Mouse (Mus musculus): ENCODE results near the gene Slc25a4. TPM values are rescaled to one million over a fixed set of nuclear protein-coding genes. Genes with fewer than 3 reads are reported as not detected.

Gene Slc25a4
- polyA plus RNA-seq, 1 experiment from 2014 or later, result 461 TPM

- Histone ChIP-seq H3K4me2 (ENCODE audit: low read depth, low read length) (no peak overlapping the region), H3K4me3 (replicated peaks; ENCODE audit: low read length) (no peak overlapping the region), H3K27ac (ENCODE audit: low read length) (no peak overlapping the region), H3K9me3 (replicated peaks; ENCODE audit: control insufficient read depth, low read length) (no peaks in the 10 kb centered on the region), H3K4me1 (ENCODE audit: control insufficient read depth, insufficient read depth, low read length) (no peaks in the 10 kb centered on the region), H3K9ac (ENCODE audit: low read length) (no peak overlapping the region), H3K27me3 (ENCODE audit: control insufficient read depth, insufficient read depth, low read length) (no peaks in the 10 kb centered on the region), H3K36me3 (ENCODE audit: control insufficient read depth, insufficient read depth, low read length) (0 out of 2 replicates have a peak, but pooled peaks cover 8% of the 10 kb centered on the region)
- ATAC-seq (ENCODE audit: insufficient read depth, low FRiP score), result no peak
- WGBS, result 84% methylated on average over 8 of the region's 8 CpGs
These were observed 18.0 kb downstream of the Slc25a4 start for GRCm38 (mm10) chr8:46193100-46193499.

DNA sequence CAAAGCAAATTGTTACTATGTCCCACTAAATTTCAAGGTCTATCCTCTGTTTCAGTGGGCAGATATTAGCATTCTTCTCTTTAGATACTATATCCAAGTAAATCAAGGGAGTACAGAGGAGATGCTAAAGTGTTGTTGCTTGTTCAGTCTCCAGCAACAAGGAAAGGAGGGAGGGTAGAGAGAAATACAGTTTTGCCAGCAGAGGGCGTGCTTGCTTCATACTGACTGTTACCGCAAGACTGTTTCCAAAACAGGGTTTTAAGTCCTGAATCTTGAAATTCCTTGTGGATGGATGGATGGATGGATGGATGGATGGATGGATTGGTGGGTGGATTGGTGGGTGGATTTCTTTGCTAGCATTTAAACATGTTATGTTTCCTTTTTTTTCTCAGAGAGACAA lies 25.7 kb downstream of the Slc25a4 start:
- no peak overlapping the region for H3K27ac ChIP-seq (ENCODE audit: low read length)
- H3K27me3 ChIP-seq (ENCODE audit: control insufficient read depth, insufficient read depth, low read length), result no peaks in the 10 kb centered on the region
- no peaks in the 10 kb centered on the region for H3K4me1 ChIP-seq (ENCODE audit: control insufficient read depth, insufficient read depth, low read length)
- no peaks in the 10 kb centered on the region for H3K9me3 ChIP-seq (replicated peaks; ENCODE audit: control insufficient read depth, low read length)
- H3K4me3 ChIP-seq (replicated peaks; ENCODE audit: low read length), result no peak overlapping the region
- ATAC-seq (ENCODE audit: insufficient read depth, low FRiP score), result no peak
- H3K36me3 ChIP-seq (ENCODE audit: control insufficient read depth, insufficient read depth, low read length), result 0 out of 2 replicates have a peak, but pooled peaks cover 4% of the 10 kb centered on the region
- 7% methylated on average over 2 of the region's 2 CpGs for WGBS
- no peak overlapping the region for H3K9ac ChIP-seq (ENCODE audit: low read length)
- no peak overlapping the region for H3K4me2 ChIP-seq (ENCODE audit: low read depth, low read length)

- ATAC-seq (ENCODE audit: insufficient read depth, low FRiP score), result no peak
- no peak overlapping the region for H3K4me2 ChIP-seq (ENCODE audit: low read depth, low read length)
- H3K36me3 ChIP-seq (ENCODE audit: control insufficient read depth, insufficient read depth, low read length), result 0 out of 2 replicates have a peak, but pooled peaks cover 4% of the 10 kb centered on the region
- no peaks in the 10 kb centered on the region for H3K4me1 ChIP-seq (ENCODE audit: control insufficient read depth, insufficient read depth, low read length)
- no peaks in the 10 kb centered on the region for H3K9me3 ChIP-seq (replicated peaks; ENCODE audit: control insufficient read depth, low read length)
- WGBS, result 90% methylated on average over 7 of the region's 7 CpGs
- H3K27ac ChIP-seq (ENCODE audit: low read length), result no peak overlapping the region
- H3K4me3 ChIP-seq (replicated peaks; ENCODE audit: low read length), result no peak overlapping the region
- no peak overlapping the region for H3K9ac ChIP-seq (ENCODE audit: low read length)
- no peaks in the 10 kb centered on the region for H3K27me3 ChIP-seq (ENCODE audit: control insufficient read depth, insufficient read depth, low read length)
These were observed 30.9 kb downstream of the Slc25a4 start for GRCm38 (mm10) chr8:46180136-46180535.

GRCm38 (mm10) chr8:46173651-46174050 lies 37.4 kb downstream of the Slc25a4 start:
- Histone ChIP-seq H3K27me3 (ENCODE audit: control insufficient read depth, insufficient read depth, low read length) (no peaks in the 10 kb centered on the region), H3K9me3 (replicated peaks; ENCODE audit: control insufficient read depth, low read length) (no peaks in the 10 kb centered on the region), H3K4me2 (ENCODE audit: low read depth, low read length) (no peak overlapping the region), H3K36me3 (ENCODE audit: control insufficient read depth, insufficient read depth, low read length) (no peaks in the 10 kb centered on the region), H3K4me1 (ENCODE audit: control insufficient read depth, insufficient read depth, low read length) (no peaks in the 10 kb centered on the region), H3K27ac (ENCODE audit: low read length) (no peak overlapping the region), H3K9ac (ENCODE audit: low read length) (no peak overlapping the region), H3K4me3 (replicated peaks; ENCODE audit: low read length) (no peak overlapping the region)
- WGBS, result 67% methylated on average over 2 of the region's 2 CpGs
- ATAC-seq (ENCODE audit: insufficient read depth, low FRiP score), result no peak

GRCm38 (mm10) chr8:46163870-46164190 lies 47.3 kb downstream of the Slc25a4 start:
- 0% methylated on average over 23 of the region's 25 CpGs for WGBS
- H3K27ac ChIP-seq (ENCODE audit: low read length), result peak overlapping the region; percentile 63
- no peaks in the 10 kb centered on the region for H3K9me3 ChIP-seq (replicated peaks; ENCODE audit: control insufficient read depth, low read length)
- peak overlapping the region; percentile 71 for H3K4me2 ChIP-seq (ENCODE audit: low read depth, low read length)
- H3K9ac ChIP-seq (ENCODE audit: low read length), result peak overlapping the region; percentile 87
- H3K4me1 ChIP-seq (ENCODE audit: control insufficient read depth, insufficient read depth, low read length), result peaks cover 16% of the 10 kb centered on the region
- ATAC-seq (ENCODE audit: insufficient read depth, low FRiP score), result no peak
- H3K27me3 ChIP-seq (ENCODE audit: control insufficient read depth, insufficient read depth, low read length), result no peaks in the 10 kb centered on the region
- H3K4me3 ChIP-seq (replicated peaks; ENCODE audit: low read length), result peak overlapping the region; percentile 67
- H3K36me3 ChIP-seq (ENCODE audit: control insufficient read depth, insufficient read depth, low read length), result no peaks in the 10 kb centered on the region

- 1% methylated on average over 75 of the region's 77 CpGs for WGBS
- ATAC-seq (ENCODE audit: insufficient read depth, low FRiP score), result peak; percentile 99
- no peaks in the 10 kb centered on the region for H3K36me3 ChIP-seq (ENCODE audit: control insufficient read depth, insufficient read depth, low read length)
These were observed 47.9 kb downstream of the Slc25a4 start for GRCm38 (mm10) chr8:46162953-46163869.

More at GRCm38 (mm10) chr8:46162953-46163869, 47.9 kb downstream of the Slc25a4 start:
- Histone ChIP-seq H3K27ac (ENCODE audit: low read length) (peak overlapping the region; percentile 84), H3K27me3 (ENCODE audit: control insufficient read depth, insufficient read depth, low read length) (no peaks in the 10 kb centered on the region), H3K4me1 (ENCODE audit: control insufficient read depth, insufficient read depth, low read length) (peaks cover 16% of the 10 kb centered on the region), H3K4me3 (replicated peaks; ENCODE audit: low read length) (peak overlapping the region; percentile 67), H3K9me3 (replicated peaks; ENCODE audit: control insufficient read depth, low read length) (no peaks in the 10 kb centered on the region), H3K4me2 (ENCODE audit: low read depth, low read length) (peak overlapping the region; percentile 81), H3K9ac (ENCODE audit: low read length) (peak overlapping the region; percentile 87)

Small RNAs within 50 kb of the gene (microRNA-seq; reads per million reads assigned to microRNA genes)
- gene Gm23812, result not detected

Other genes with a start within 250 kb of the Slc25a4 start
- 4.1 and 4.2 TPM in 2 replicates for gene 1700029J07Rik, start 236.0 kb downstream of the Slc25a4 start, polyA plus RNA-seq (2015; fragmentation: Nextera tagmentation; extraction: Ambion mirVana)
- 91.4 and 93.6 TPM in 2 replicates for gene Ufsp2, start 235.8 kb downstream of the Slc25a4 start, polyA plus RNA-seq (2015; fragmentation: Nextera tagmentation; extraction: Ambion mirVana)
- gene Lrp2bp, start 212.0 kb downstream of the Slc25a4 start, polyA plus RNA-seq (2015; fragmentation: Nextera tagmentation; extraction: Ambion mirVana), result 0.37 and 0.71 TPM in 2 replicates
- 27.1 and 41.3 TPM in 2 replicates for gene Ankrd37, start 205.6 kb downstream of the Slc25a4 start, polyA plus RNA-seq (2015; fragmentation: Nextera tagmentation; extraction: Ambion mirVana)
- gene Cfap97, start 59.5 kb downstream of the Slc25a4 start, polyA plus RNA-seq (2015; fragmentation: Nextera tagmentation; extraction: Ambion mirVana), result 16.3 and 18.5 TPM in 2 replicates
- gene Snx25, start 59.1 kb downstream of the Slc25a4 start, polyA plus RNA-seq (2015; fragmentation: Nextera tagmentation; extraction: Ambion mirVana), result 4.0 and 6.0 TPM in 2 replicates
- not detected in 2 replicates for gene Helt, start 83.4 kb upstream of the Slc25a4 start, polyA plus RNA-seq (2015; fragmentation: Nextera tagmentation; extraction: Ambion mirVana)